Mouse (Mus musculus): ENCODE results near the gene Slain2.

DNA sequence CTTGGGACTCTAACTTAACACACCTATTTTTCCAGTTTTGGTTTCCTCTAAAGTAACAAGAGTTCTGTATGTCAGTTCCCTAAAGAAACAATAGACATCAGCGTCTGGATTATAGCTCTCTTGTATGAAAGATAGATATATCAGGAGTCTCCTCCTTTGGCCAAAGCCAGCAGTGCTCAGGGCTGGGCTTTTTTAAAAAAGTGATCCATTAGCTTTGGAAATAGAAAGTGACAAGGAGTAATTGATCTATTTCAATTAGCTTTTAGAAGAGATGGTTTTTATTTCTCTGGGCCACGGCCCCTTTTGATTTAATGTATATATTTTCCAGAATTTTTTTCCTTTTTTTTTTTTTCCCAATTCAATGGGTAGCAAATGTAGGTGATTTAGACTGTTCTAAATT is 80.8 kb downstream of the Slain2 start:
- TF ChIP-seq POLR2A (IDR thresholded peaks at IDR 0.05; ENCODE audit: low read depth, low read length), result no peak
- TF ChIP-seq CTCF (IDR thresholded peaks at IDR 0.05; ENCODE audit: extremely low read depth, insufficient read length, insufficient replicate concordance, low read depth, low read length), result no peak

All from small intestine, adult 2 months (tissue).